Mouse (Mus musculus) liver, embryonic 14.5 days (tissue): ENCODE measurements around the gene Lsamp. TPM values are rescaled to one million over a fixed set of nuclear protein-coding genes. Genes with fewer than 3 reads are reported as not detected.

Source experiments
- ATAC-seq: fragments of 200-750 bp; cut with Nextera tagmentation; 2 replicates; pipeline ENCODE4 v1.8.0; 2017; ENCODE audit warnings: moderate number of reproducible peaks, mild to moderate bottlenecking, moderate library complexity; ENCODE audit not compliant: insufficient read depth
- DNase-seq, 3 experiments: peaks; one replicate each; pipeline ENCODE4 v3.0.0-alpha.2; 2012 to 2013; ENCODE audit warnings: low read depth in 3 of 3, low spot score in 3 of 3
- H3K27ac ChIP-seq: fragments of 300-500 bp; sonication (generic); 2 replicates; pipeline ENCODE4 v1.5.1; 2014; ENCODE audit warnings: moderate library complexity, mild to moderate bottlenecking, control low read depth, inconsistent platforms
- H3K27me3 ChIP-seq: fragments of 300-500 bp; sonication (generic); 2 replicates; pipeline ENCODE4 v1.6.1; 2014; ENCODE audit warnings: mild to moderate bottlenecking, low read length, moderate library complexity; ENCODE audit not compliant: control insufficient read depth, insufficient read depth
- H3K36me3 ChIP-seq: fragments of 300-500 bp; sonication (generic); replicated peaks from 2 replicates; pipeline ENCODE4 v1.6.1; 2014; ENCODE audit warnings: low read depth; ENCODE audit not compliant: control insufficient read depth, insufficient read depth
- H3K4me1 ChIP-seq, 2 experiments: fragments of 200-500 bp in 1 of 2; fragments of 300-500 bp in 1 of 2; sonication (generic) in 1 of 2; replicated peaks; 2 replicates each; pipeline ENCODE4 v1.6.1; 2012 to 2014; ENCODE audit warnings: antibody characterized with exemption in 1 of 2, inconsistent platforms in 1 of 2, low read length in 1 of 2; ENCODE audit not compliant: control insufficient read depth in 2 of 2, insufficient read depth in 2 of 2
- H3K4me2 ChIP-seq: fragments of 300-500 bp; sonication (generic); 2 replicates; pipeline ENCODE4 v1.6.1; 2014; ENCODE audit warnings: low read depth, mild to moderate bottlenecking, control low read depth, moderate library complexity
- H3K4me3 ChIP-seq, 2 experiments: fragments of 200-500 bp in 1 of 2; fragments of 300-500 bp in 1 of 2; sonication (generic) in 1 of 2; 2 replicates each; pipeline ENCODE4 v1.5.1; 2012 to 2014; ENCODE audit warnings: low read depth in 2 of 2, low read length in 2 of 2, mild to moderate bottlenecking in 2 of 2, control low read depth in 1 of 2, inconsistent platforms in 1 of 2, moderate library complexity in 1 of 2; ENCODE audit not compliant: insufficient read depth in 1 of 2
- H3K9ac ChIP-seq: fragments of 300-500 bp; sonication (generic); replicated peaks from 2 replicates; pipeline ENCODE4 v1.6.1; 2014; ENCODE audit warnings: mild to moderate bottlenecking, control low read depth, moderate library complexity
- H3K9me3 ChIP-seq: fragments of 300-500 bp; sonication (generic); 2 replicates; pipeline ENCODE4 v1.6.1; 2016; ENCODE audit warnings: low read length, mixed read lengths; ENCODE audit not compliant: control insufficient read depth
- CTCF ChIP-seq: IDR thresholded peaks from 2 replicates; pipeline ENCODE4 v1.5.1; 2016; ENCODE audit warnings: antibody characterized with exemption, low read depth, control low read depth
- EP300 ChIP-seq: IDR thresholded peaks from 2 replicates; pipeline ENCODE4 v1.6.1; 2016; ENCODE audit warnings: antibody characterized with exemption, low read depth
- WGBS: fragments of 180-500 bp; shearing (Covaris S2); extraction: QIAGEN DNeasy Blood & Tissue Kit; methylation state at CpG from one replicate; pipeline ENCODE4 v1.1.7; 2014; ENCODE audit not compliant: insufficient replicate concordance; 5-methylcytosine and 5-hydroxymethylcytosine counted together
- polyA plus RNA-seq, 2 experiments: library from polyadenylated mRNA; depleted of rRNA in 1 of 2; stranded (reverse) in 1 of 2; unstranded in 1 of 2; fragments of >200 nt; fragmentation: Nextera tagmentation in 1 of 2; extraction: Ambion mirVana in 1 of 2; gene quantifications; 2 replicates each; pipeline versions ENCODE4 v1.2.1 to v1.2.3; 2012 to 2014

Lsamp gene
- polyA plus RNA-seq, 2 experiments = 0.03 to 0.06 TPM

GRCm38 (mm10) chr16:41729911-41730310, 1745.8 kb downstream of the Lsamp start:
- TF ChIP-seq EP300 = no peak
- no peak for TF ChIP-seq CTCF
- Histone ChIP-seq H3K4me1 (no peaks in the 10 kb centered on the region), H3K4me2 (no peak overlapping the region), H3K9me3 (no peaks in the 10 kb centered on the region), H3K27ac (no peak overlapping the region), H3K4me3 (no peak overlapping the region), H3K36me3 (no peaks in the 10 kb centered on the region), H3K27me3 (no peaks in the 10 kb centered on the region), H3K9ac (no peak overlapping the region)
- 65% methylated on average over 1 of the region's 1 CpGs for WGBS
- ATAC-seq = no peak
- no peak for DNase-seq

GRCm38 (mm10) chr16:41745037-41745436, 1760.9 kb downstream of the Lsamp start:
- Histone ChIP-seq H3K27ac (no peak overlapping the region), H3K4me2 (no peak overlapping the region), H3K9ac (no peak overlapping the region), H3K4me1 (no peaks in the 10 kb centered on the region), H3K36me3 (no peaks in the 10 kb centered on the region), H3K4me3 (no peak overlapping the region), H3K27me3 (no peaks in the 10 kb centered on the region), H3K9me3 (no peaks in the 10 kb centered on the region)
- DNase-seq (no peak), ATAC-seq (no peak)
- 61% methylated on average over 4 of the region's 4 CpGs for WGBS
- no peak for TF ChIP-seq EP300
- no peak for TF ChIP-seq CTCF

- no peaks in the 10 kb centered on the region for H3K27me3 ChIP-seq
- H3K9ac ChIP-seq = no peak overlapping the region
- TF ChIP-seq CTCF (no peak), EP300 (no peak)
- H3K4me2 ChIP-seq = no peak overlapping the region
- no peak overlapping the region for H3K4me3 ChIP-seq
- no peaks in the 10 kb centered on the region for H3K36me3 ChIP-seq
- H3K27ac ChIP-seq = no peak overlapping the region
- no peak for ATAC-seq
- DNase-seq = no peak
- H3K4me1 ChIP-seq = no peaks in the 10 kb centered on the region
- WGBS = 68% methylated on average over 11 of the region's 11 CpGs
- H3K9me3 ChIP-seq = no peaks in the 10 kb centered on the region
Measured at GRCm38 (mm10) chr16:41746235-41746911, 1762.2 kb downstream of the Lsamp start.

GRCm38 (mm10) chr16:41747874-41748273, 1763.7 kb downstream of the Lsamp start:
- Histone ChIP-seq H3K4me2 (no peak overlapping the region), H3K9ac (no peak overlapping the region), H3K36me3 (no peaks in the 10 kb centered on the region), H3K4me1 (no peaks in the 10 kb centered on the region), H3K27me3 (no peaks in the 10 kb centered on the region), H3K27ac (no peak overlapping the region), H3K9me3 (no peaks in the 10 kb centered on the region), H3K4me3 (no peak overlapping the region)
- no peak for TF ChIP-seq EP300
- no peak for TF ChIP-seq CTCF
- ATAC-seq = no peak
- DNase-seq = no peak
- WGBS = 64% methylated on average over 2 of the region's 2 CpGs

GRCm38 (mm10) chr16:41748759-41749158, 1764.6 kb downstream of the Lsamp start:
- H3K4me2 ChIP-seq = no peak overlapping the region
- no peak overlapping the region for H3K4me3 ChIP-seq
- 75% methylated on average over 2 of the region's 2 CpGs for WGBS
- no peaks in the 10 kb centered on the region for H3K36me3 ChIP-seq
- H3K9me3 ChIP-seq = no peaks in the 10 kb centered on the region
- no peak overlapping the region for H3K27ac ChIP-seq
- DNase-seq (no peak), ATAC-seq (no peak)
- H3K9ac ChIP-seq = no peak overlapping the region
- TF ChIP-seq EP300 = no peak
- no peak for TF ChIP-seq CTCF
- no peaks in the 10 kb centered on the region for H3K27me3 ChIP-seq
- no peaks in the 10 kb centered on the region for H3K4me1 ChIP-seq
